Mouse (Mus musculus) embryonic facial prominence, embryonic 11.5 days (tissue): ENCODE results near the gene 1700019A02Rik. TPM values are rescaled to one million over a fixed set of nuclear protein-coding genes. Genes with fewer than 3 reads are reported as not detected.

Experiments
- ATAC-seq: fragments of 200-750 bp; cut with Nextera tagmentation; replicated peaks from 2 replicates; pipeline ENCODE4 v1.8.0; 2017; ENCODE audit warnings: low read depth; ENCODE audit not compliant: insufficient number of reproducible peaks, low FRiP score, low TSS enrichment
- DNase-seq: peaks from one replicate; pipeline ENCODE4 v3.0.0-alpha.2; 2015; ENCODE audit warnings: low spot score
- H3K27ac ChIP-seq: fragments of 300-500 bp; sonication (generic); replicated peaks from 2 replicates; pipeline ENCODE4 v1.5.1; 2014; ENCODE audit warnings: mild to moderate bottlenecking, low read depth, low read length, control low read depth
- H3K27me3 ChIP-seq: fragments of 300-500 bp; sonication (generic); 2 replicates; pipeline ENCODE4 v1.6.1; 2014; ENCODE audit warnings: mild to moderate bottlenecking, low read length, moderate library complexity, mixed read lengths; ENCODE audit not compliant: control insufficient read depth, insufficient read depth
- H3K36me3 ChIP-seq: fragments of 300-500 bp; sonication (generic); replicated peaks from 2 replicates; pipeline ENCODE4 v1.6.1; 2014; ENCODE audit warnings: low read depth, mild to moderate bottlenecking, low read length, moderate library complexity, mixed read lengths; ENCODE audit not compliant: control insufficient read depth, insufficient read depth
- H3K4me1 ChIP-seq: fragments of 300-500 bp; sonication (generic); 2 replicates; pipeline ENCODE4 v1.6.1; 2014; ENCODE audit warnings: low read length, mixed read lengths; ENCODE audit not compliant: control insufficient read depth, insufficient read depth
- H3K4me2 ChIP-seq: fragments of 300-500 bp; sonication (generic); 2 replicates; pipeline ENCODE4 v1.6.1; 2014; ENCODE audit warnings: low read depth, mild to moderate bottlenecking, control low read depth, low read length, moderate library complexity
- H3K4me3 ChIP-seq: fragments of 300-500 bp; sonication (generic); 2 replicates; pipeline ENCODE4 v1.5.1; 2014; ENCODE audit warnings: low read depth, low read length, control low read depth
- H3K9ac ChIP-seq: fragments of 300-500 bp; sonication (generic); replicated peaks from 2 replicates; pipeline ENCODE4 v1.6.1; 2014; ENCODE audit warnings: mild to moderate bottlenecking, control low read depth, low read length
- H3K9me3 ChIP-seq: fragments of 300-500 bp; sonication (generic); replicated peaks from 2 replicates; pipeline ENCODE4 v1.6.1; 2016; ENCODE audit warnings: mild to moderate bottlenecking, low read length, inconsistent platforms, mixed read lengths; ENCODE audit not compliant: control insufficient read depth
- WGBS: fragments of 180-500 bp; shearing (Covaris S2); extraction: QIAGEN DNeasy Blood & Tissue Kit; methylation state at CpG from one replicate; pipeline ENCODE4 v1.1.7; 2014; 5-methylcytosine and 5-hydroxymethylcytosine counted together
- polyA plus RNA-seq: library from polyadenylated mRNA; unstranded; fragments of >200 nt; fragmentation: Nextera tagmentation; extraction: Ambion mirVana; gene quantifications from 2 replicates; pipeline ENCODE4 v1.2.1, GENCODE M21; 2014

Gene 1700019A02Rik
- not detected in 2 replicates for polyA plus RNA-seq

- H3K4me3 ChIP-seq, result no peak within 1 kb of the TSS
- no peaks in the 10 kb centered on the region for H3K9me3 ChIP-seq
- 93% methylated on average over 8 of the region's 8 CpGs for WGBS
- no peak within 1 kb of the TSS for H3K9ac ChIP-seq
- DNase-seq (no peak), ATAC-seq (no peak)
- no peaks in the 10 kb centered on the region for H3K27me3 ChIP-seq
- H3K27ac ChIP-seq, result no peak within 1 kb of the TSS
- no peaks in the 10 kb centered on the region for H3K36me3 ChIP-seq
- H3K4me2 ChIP-seq, result no peak within 1 kb of the TSS
- no peaks in the 10 kb centered on the region for H3K4me1 ChIP-seq
These were observed at the start of gene 1700019A02Rik for GRCm38 (mm10) chr1:53187536-53187935. 1700019A02Rik (minus strand) TSS chr1:53187636.

GRCm38 (mm10) chr1:53226063-53226462, 38.6 kb upstream of the 1700019A02Rik start:
- no peak overlapping the region for H3K27ac ChIP-seq
- H3K9ac ChIP-seq, result no peak overlapping the region
- no peak for ATAC-seq
- H3K4me2 ChIP-seq, result no peak overlapping the region
- no peak for DNase-seq
- no peaks in the 10 kb centered on the region for H3K36me3 ChIP-seq
- no peak overlapping the region for H3K4me3 ChIP-seq
- no peaks in the 10 kb centered on the region for H3K4me1 ChIP-seq
- H3K9me3 ChIP-seq, result no peaks in the 10 kb centered on the region; the same call in 1 of the 2 replicates
- 11% methylated on average over 1 of the region's 1 CpGs for WGBS
- no peaks in the 10 kb centered on the region for H3K27me3 ChIP-seq

GRCm38 (mm10) chr1:53225616-53226015, 38.2 kb upstream of the 1700019A02Rik start:
- Histone ChIP-seq H3K27ac (no peak overlapping the region), H3K36me3 (no peaks in the 10 kb centered on the region), H3K9me3 (no peaks in the 10 kb centered on the region; the same call in 1 of the 2 replicates), H3K4me1 (no peaks in the 10 kb centered on the region), H3K9ac (no peak overlapping the region), H3K4me3 (no peak overlapping the region), H3K27me3 (no peaks in the 10 kb centered on the region), H3K4me2 (no peak overlapping the region)
- no peak for ATAC-seq
- DNase-seq, result no peak
- WGBS, result 88% methylated on average over 3 of the region's 3 CpGs

GRCm38 (mm10) chr1:53224775-53225174, 37.3 kb upstream of the 1700019A02Rik start:
- Histone ChIP-seq H3K27me3 (no peaks in the 10 kb centered on the region), H3K4me2 (no peak overlapping the region), H3K4me1 (no peaks in the 10 kb centered on the region), H3K36me3 (no peaks in the 10 kb centered on the region), H3K9ac (no peak overlapping the region), H3K27ac (no peak overlapping the region), H3K4me3 (no peak overlapping the region), H3K9me3 (no peaks in the 10 kb centered on the region; the same call in 1 of the 2 replicates)
- WGBS, result 68% methylated on average over 1 of the region's 1 CpGs
- ATAC-seq, result no peak
- DNase-seq, result no peak

- no peak for ATAC-seq
- Histone ChIP-seq H3K9ac (no peak overlapping the region), H3K27me3 (no peaks in the 10 kb centered on the region), H3K27ac (no peak overlapping the region), H3K4me1 (no peaks in the 10 kb centered on the region), H3K9me3 (no peaks in the 10 kb centered on the region), H3K4me2 (no peak overlapping the region), H3K36me3 (no peaks in the 10 kb centered on the region), H3K4me3 (no peak overlapping the region)
- DNase-seq, result no peak
These were observed 22.7 kb upstream of the 1700019A02Rik start for GRCm38 (mm10) chr1:53210136-53210535.

- no peak overlapping the region for H3K4me3 ChIP-seq
- WGBS, result 82% methylated on average over 2 of the region's 2 CpGs
- H3K4me2 ChIP-seq, result no peak overlapping the region
- DNase-seq, result no peak
- no peaks in the 10 kb centered on the region for H3K4me1 ChIP-seq
- H3K36me3 ChIP-seq, result no peaks in the 10 kb centered on the region
- ATAC-seq, result no peak
- H3K27me3 ChIP-seq, result no peaks in the 10 kb centered on the region
- H3K9me3 ChIP-seq, result no peaks in the 10 kb centered on the region
- no peak overlapping the region for H3K9ac ChIP-seq
- no peak overlapping the region for H3K27ac ChIP-seq
These were observed 16.5 kb upstream of the 1700019A02Rik start for GRCm38 (mm10) chr1:53203902-53204301.

- no peaks in the 10 kb centered on the region for H3K9me3 ChIP-seq
- DNase-seq, result peak; percentile 62
- H3K36me3 ChIP-seq, result no peaks in the 10 kb centered on the region
- H3K4me2 ChIP-seq, result no peak overlapping the region
- no peak for ATAC-seq
- H3K4me1 ChIP-seq, result no peaks in the 10 kb centered on the region
- no peak overlapping the region for H3K27ac ChIP-seq
- WGBS, result 38% methylated on average over 2 of the region's 2 CpGs
- H3K9ac ChIP-seq, result no peak overlapping the region
- no peak overlapping the region for H3K4me3 ChIP-seq
- no peaks in the 10 kb centered on the region for H3K27me3 ChIP-seq
These were observed 14.3 kb upstream of the 1700019A02Rik start for GRCm38 (mm10) chr1:53201630-53202199.

GRCm38 (mm10) chr1:53194536-53194935, 7.1 kb upstream of the 1700019A02Rik start:
- Histone ChIP-seq H3K4me1 (no peaks in the 10 kb centered on the region), H3K9ac (no peak overlapping the region), H3K4me2 (no peak overlapping the region), H3K4me3 (no peak overlapping the region), H3K27ac (no peak overlapping the region), H3K36me3 (no peaks in the 10 kb centered on the region), H3K27me3 (no peaks in the 10 kb centered on the region), H3K9me3 (no peaks in the 10 kb centered on the region)
- no peak for ATAC-seq
- no peak for DNase-seq
- 93% methylated on average over 3 of the region's 3 CpGs for WGBS
